Mouse (Mus musculus): ENCODE data around the gene Gm49601.
A peak's percentile ranks its signal among the peaks of the same experiment; 100 is the strongest.

The Gm49601 gene

DNA sequence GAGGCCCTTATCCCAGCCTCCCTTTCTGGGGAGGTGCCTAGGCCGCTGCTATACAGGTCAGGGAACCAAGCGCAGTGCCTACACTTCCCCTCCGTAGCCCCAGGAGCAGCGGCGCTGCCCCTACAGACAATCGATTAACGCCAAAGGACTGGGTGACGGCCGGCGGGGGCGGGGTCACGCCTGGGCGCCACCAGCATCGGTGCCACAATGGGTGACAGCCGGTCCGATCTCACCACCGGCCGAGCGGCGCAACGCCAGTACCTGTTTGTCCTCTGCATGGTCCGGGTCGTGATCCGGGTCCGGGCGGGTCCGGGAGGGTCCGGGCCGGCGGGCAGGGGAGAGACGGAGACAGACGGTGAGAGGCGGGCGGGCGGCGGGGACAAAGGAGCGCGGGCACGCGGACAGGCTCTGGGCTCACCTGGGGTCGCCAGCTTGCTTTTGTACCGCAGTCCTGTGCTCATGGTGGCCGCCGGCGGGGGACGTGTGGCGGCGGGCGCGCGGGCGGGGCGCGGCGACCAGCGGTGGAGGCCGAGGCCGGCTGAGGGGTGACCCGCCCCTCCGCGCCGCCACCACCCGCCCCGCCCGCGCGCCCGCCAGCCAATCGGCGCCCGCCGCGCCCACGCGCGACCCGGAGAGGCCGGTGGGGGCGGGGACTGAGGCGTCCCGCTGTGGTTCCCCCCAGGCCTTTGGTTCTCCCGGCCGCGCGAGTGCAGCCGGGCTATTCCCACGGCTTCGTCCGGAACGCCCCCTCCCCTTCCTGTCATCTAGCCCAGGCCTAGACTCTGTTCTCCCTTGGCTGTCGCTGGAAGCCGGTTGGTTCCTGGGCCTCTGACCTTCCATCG, 3.4 kb upstream of the Gm49601 start, which contains the start of gene Sept5:
TSS of gene Sept5 (minus strand) at position 565 of the 842 bp plus-strand sequence.
- peak; percentile 34 for DNase-seq

DNA sequence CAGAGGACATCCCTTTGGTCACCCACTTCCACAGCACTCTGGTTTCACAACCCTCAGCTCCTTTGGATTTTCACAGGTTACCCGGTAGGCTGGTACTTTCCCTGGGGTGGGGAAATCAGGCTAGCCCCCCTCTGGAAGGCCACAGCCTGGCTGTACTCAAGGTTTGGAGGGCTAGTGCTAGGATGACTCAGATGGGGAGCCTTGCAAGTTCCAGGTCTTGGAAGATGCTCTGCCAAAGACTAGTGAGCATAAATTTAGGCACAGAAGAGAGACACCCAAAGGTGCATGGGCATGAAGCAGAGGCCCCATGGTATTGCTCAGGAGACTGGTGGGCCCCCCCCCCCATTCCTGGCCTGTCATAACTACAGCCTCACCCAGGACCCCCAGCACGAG, 2.7 kb upstream of the Gm49601 start:
- no peak for DNase-seq

DNA sequence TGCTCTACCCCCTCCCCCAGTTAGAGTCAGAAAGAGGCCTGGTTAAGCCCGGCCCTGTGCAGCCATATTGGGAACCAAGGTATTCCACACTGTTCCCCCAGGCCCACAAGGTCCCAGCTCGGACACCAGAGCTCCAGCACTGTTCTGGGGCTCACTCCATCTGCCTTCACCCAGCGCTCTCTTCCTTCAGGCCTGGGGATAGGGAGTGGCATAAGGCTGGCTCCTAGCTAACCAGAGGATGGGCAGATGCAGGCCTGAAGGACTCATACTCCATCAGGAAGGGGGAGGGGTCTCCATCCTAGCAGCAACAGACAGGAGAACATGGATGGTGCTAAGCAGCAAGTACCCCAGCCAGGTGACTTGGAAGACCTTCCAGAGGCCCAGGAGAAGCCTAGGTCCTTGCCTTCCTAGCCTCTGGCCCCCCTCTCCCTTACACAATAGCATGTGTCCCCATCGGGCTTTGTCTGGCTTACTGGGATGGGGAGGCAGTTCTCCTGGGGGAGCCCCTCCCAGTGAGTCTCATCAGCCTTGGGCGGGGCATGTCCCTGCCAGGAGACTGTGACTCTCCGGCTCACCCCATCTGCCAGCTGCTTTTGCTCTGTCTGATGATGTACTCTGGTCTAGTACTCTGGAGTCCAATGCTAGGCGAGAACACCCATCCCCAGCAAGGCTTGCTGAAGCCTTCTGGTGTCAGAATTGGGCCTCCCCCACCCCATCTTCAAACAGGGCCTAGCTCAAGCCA, 2.1 kb upstream of the Gm49601 start:
- no peak for DNase-seq

DNA sequence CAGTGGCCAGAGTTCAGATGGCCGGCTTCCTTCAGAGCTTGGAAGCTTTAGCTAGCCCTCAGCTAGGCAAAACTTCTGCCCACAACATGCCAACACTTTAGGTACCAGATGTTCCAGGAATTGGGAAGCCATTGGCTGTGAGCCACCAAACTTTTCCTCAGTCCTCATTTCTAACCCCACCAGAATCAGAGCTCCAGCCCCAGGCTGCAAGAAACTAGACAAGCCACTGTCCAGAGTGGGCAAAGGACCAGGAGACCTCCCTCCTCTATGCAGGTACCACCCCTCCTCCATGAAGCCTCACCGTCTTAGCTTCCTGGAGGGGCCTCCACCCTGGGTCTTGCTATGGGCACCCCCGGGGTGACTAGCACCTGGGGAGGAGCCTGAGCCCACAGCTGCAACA, 936 bp upstream of the Gm49601 start:
- no peak for DNase-seq

DNA sequence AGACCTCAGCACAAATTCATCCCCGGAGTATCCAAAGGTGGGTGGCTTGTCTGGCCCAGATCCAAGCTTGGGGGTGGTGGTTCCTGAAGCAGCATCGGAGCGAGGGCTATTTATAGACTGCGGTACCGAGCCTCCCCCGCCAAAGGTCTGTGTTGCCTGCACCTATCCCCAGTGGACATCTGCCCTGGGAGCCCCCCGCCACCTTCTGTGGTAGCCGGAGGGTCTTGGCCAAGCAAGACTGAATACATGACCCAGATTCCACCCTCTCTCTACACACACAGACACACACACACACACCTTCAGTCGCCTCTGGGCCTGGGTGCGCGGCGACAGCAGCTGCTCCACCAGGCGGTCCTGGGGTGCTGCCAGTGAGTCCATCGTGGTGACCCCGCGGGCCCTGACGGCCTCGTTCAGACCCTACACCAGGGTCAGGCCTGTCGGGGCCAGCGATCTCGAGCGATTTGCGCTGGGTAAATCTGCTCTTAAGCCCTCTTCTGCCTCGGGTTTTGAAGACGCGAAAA, 376 bp downstream of the Gm49601 start:
- DNase-seq, result no peak

DNA sequence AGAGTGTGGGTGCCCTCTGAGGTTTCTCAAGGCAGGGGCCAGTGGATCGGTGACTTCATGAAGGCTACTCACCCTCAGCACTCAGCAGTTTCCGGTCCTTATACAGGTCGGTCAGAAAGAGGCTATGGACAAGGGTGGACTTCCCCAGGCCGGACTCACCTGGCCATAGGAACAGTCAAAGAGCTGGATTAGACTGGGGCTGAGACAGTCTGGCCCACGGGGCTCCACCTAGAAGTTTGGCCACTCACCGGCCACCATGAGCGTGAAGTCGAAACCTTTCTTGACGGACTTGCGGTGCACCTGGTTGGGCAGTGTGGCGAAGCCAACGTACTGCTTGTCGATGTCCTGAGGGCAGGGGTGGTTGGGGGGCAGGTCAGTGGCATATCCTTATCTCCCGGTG, 1.1 kb downstream of the Gm49601 start:
- DNase-seq, result no peak

DNA sequence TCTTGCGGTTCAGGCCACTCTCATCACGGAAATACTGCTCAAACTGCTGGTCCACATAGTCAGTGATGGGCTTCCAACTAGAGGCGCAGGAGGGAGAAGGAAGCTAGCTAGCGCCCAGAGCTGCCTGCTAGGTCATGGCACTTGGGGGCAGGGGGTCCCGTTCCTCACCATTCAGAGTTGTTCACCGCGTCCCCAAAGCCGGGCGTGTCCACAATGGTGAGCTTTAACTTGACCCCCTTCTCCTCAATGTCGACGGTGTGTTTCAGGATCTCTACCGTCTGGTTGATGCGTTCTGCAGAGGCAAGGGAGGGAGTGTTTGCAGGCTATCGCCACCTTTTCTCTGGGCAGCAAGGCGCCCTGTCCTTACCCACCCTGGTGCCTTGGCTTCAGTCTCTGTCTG, 1.6 kb downstream of the Gm49601 start:
- no peak for DNase-seq

DNA sequence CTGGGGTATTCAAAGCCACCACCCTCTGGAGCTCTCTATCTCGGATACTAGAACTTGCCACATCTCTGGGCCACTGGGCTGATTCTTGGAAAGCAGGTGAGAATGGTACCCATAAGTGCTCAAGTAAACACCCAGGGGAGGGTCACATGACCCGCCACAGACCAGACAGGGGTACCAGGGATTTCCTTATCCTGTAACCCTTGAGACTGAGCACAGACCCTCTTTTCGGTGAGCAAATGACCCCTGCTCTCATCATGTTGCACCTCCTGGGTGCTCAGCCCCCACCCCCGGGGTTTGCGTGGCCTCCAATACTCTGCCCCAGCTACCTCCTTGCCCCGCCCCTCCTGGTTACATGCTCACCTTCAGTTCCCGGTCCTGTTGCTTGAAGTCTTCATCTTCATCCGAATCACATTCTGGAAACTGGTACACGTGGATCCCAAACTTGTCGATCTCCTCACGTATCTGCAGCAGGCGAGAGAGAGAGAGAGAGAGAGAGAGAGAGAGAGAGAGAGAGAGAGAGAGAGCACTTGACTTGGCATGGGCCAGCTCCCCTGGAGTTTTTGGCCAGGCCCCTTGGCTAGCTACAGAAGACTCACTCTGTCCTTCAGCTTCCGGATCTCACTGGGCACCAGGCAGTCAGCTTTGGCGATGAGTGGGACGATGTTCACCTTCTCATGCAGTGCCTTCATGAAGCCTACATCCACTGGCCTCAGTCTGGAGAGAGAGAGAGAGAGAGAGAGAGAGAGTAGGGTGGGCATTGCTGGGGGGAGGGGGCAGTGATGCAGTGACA, 2.3 kb downstream of the Gm49601 start:
- DNase-seq, result no peak

DNA sequence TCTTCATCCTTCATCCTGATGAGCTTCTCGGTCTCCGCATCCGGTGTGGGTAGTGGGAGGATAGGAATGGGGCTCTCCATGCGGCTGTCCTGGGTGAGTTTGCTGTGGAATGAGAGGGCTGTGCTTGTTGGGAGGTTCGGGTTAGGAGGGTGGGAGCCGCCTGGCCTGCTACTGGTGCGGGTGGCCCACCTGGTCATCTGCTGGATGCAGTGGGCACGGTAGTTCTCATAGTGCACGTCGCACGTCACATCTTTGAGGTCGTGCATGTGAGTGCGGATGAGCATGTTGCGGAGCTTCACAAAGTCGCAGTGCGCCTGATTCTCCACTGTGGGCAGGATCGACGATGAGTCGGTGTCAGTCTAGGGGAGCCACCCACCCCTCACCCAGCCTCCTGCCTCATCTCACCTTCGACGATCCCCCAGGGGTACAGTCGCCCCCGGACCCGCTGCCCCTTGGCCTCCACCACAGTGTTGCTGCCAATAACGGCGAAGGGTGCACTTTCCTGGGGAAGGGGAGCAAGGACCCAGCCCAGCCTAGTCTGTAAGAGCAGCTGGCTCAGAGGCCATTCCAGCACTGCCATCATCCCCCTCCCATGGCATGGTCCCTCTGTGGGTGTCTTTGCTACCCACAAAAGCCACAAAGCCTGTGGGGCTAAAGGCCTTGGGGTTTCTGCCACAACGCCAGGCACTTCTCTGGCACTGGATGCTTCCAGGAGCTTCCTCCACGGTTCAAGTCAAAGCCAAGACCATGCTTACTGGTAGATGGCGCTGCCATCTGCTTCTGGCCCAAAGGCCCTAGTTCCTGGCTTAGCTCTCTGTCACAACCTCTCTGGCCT, 3.1 kb downstream of the Gm49601 start:
- no peak for DNase-seq

DNA sequence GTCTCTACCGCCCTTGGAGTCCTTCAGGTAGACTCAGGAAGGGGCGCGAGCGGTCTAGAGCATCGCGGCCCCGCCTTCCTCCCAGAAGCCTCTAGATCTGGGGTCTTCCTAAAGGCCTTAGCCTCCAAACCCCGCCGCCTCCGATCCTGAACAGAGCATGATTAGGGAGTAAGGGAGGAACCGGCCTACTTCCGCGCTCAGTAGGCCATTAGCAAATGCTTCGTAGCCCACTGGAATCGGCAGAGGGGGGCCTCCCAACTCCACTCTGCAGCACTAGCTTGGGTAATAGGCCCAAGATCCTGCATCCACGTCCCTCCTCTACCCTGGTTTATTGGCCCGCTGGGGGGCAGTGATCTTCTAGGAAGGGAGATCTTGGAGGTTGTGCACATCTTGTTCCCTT, 4.2 kb downstream of the Gm49601 start, which contains the start of gene Gp1bb:
TSS of gene Gp1bb (minus strand) at position 385 of the 400 bp plus-strand sequence.
- no peak for DNase-seq

DNA sequence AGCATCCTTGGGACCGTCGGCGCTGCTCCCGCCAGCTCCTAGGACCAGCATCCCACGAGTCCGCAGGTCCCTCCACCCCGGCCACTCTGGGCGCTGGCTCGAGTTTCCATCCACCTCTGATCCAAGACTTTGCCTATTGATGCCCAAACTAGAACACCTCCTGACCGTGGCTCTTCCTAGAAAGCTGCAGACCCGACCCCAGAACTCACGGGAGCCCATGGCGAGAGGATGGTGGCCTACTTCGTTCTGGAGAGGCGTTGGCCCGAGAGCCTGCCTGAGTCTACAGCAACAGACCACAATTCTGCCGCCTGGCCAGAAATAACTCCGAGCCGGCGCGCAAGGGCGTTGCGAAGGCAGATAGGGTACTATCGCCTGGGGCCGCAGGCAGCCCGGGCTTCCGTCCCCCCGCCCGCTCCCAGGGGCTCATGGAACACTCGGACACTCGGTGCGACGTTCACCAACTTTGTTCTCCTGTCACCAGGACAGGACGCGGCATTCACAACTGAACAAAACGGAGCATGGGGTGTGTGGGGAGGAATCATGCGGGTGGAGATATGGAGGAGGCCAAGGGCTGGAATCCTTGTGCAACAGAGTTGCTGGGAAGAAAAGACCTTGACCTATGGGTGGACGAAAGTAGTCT, 4.7 kb downstream of the Gm49601 start:
- DNase-seq, result no peak

DNA sequence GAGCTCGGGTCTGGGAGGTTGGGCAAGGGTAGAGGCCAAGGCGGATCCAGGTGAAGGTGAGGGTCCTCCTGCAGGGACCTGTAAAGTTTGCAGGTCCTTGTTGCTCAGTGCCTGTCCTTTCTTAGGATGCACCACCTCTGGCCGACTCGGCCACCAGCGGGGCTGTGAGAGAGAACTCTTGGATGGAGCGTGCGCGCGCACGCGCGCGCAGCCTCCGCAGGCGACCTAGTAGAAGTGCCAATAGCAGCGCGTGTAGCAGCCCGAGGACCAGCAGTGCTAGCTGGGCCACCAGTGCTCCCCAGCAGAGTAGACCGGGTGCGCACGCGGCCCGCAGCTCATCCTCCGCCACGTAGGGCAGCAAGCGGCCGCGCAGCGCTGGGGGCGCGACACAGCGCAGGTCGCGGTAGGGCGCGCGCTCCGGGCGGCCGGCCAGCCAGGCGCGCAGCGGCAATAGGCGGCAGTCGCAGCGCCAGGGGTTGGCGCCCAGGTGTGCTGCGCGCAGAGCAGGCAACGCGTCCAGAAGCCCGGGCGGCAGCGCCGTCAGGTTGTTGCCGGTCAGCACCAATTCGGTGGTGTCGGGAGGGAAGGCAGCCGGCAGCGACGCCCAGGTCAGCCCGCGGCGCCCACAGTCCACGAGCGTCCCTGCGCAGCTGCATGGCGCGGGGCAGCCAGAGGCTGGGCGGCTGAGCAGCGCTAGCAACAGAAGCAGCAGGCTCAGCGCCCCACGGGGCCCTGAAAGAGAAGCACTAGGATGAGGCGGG, 5.4 kb downstream of the Gm49601 start:
- no peak for DNase-seq

DNA sequence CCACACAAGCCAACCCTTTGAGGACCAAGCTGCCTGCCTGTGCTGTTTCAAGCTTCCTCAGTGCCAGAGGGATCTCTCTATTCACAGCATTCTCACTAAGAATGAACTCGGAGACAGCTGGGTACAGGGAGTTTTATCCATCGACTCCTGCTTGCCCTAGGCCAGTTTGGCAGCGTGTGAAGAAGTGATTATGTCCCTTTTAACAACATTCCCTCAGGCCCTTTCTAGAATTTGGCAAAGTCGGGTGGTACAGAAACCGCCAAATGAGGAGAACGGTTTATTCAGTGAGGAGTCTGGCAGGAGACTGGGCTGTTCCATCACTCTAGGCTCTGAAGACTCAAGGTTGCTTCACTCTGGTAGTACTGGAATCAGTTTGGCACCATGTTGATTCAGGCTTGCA, 6.0 kb downstream of the Gm49601 start:
- no peak for DNase-seq

DNA sequence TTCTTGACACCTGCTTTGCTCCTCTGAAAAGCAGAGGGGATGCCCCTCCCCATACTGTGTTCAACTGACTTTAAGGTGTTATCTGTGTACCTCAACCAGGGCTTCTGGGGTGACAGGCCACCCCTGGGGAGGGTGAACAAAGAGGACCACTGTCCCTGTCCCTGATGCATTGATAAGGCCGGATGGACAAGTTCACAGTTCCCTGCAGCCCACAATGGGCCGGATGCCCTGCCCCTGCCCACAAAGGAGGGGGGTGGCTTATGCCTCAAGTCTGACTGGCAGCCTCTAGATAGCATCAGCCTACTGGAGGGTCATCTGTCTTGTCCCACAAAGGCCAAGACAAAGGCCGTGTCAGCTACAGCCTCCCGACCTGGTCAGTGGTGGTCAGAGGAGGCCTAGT, 7.1 kb downstream of the Gm49601 start:
- DNase-seq, result no peak

DNA sequence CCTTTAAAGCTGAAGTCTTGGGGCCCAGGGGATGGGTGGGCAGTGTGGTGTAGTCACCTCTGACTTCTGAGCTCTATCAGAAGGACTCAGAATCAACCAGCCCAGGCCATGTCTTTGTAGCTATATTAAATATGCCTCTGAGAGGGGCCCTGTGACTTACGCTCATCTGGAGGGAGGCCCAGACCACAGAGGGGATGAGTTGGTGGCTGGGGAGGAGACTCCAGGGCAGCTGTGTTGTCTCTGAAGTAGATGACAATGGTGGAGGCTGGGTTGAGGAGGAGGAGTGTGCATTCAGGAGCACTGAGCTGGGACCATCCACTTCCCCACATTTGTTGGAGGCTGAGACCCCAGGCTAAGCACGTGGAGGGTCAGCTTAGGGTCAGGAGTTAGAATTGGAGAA, 7.9 kb downstream of the Gm49601 start:
- no peak for DNase-seq

DNA sequence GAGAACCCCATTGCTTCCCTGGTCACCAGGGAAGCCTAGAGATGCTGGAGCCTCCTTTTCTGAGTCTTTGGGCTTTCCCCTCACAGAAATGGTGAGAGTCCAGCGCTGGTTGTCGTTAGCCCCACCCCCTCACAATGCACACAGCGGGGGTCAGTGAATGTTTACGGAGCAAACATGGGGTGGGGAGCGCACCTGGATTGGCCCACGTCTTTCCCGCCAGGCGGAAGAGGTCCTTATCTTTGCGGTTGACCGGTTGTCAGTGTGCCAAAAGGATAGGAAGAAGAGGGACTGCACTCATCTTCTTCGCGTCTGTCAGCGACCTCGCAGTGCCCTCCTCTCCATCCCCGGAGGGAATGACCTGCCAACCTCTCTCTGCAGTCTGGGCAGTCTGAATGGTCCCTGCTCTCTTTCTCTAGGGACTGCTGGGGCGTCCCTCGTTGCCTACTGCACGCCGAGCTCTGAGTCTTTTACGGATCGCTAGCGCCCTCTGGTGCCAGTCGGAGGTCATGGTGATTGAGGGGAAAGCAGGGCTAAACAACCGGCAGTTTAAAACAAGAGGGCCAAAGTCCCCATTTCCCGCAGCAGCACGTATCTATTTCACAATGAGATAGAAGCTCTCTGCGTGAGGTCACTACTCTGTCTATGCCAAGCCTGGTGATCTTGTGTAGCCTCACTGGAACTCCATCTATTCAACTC, 8.7 kb downstream of the Gm49601 start:
- peak; percentile 88 for DNase-seq

DNA sequence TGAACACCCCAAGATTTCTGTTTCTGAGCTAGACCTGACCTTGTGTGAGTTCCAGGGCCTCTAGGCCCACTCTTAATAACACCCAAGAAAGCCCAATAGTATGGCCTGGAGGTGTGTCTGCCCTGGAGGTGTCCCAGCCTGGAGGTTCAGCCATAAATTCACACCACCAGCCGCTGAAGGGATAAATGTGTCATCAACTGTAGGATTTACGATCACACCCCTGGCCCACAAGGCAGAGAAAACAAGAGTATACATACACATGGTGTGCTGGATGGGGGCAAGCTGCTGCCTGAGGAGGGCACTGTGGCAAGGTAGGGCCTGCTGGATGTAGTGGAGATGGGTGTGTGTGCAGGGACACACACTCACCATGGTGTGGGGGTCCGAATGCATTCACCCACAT, 12.9 kb downstream of the Gm49601 start:
- no peak for DNase-seq

DNA sequence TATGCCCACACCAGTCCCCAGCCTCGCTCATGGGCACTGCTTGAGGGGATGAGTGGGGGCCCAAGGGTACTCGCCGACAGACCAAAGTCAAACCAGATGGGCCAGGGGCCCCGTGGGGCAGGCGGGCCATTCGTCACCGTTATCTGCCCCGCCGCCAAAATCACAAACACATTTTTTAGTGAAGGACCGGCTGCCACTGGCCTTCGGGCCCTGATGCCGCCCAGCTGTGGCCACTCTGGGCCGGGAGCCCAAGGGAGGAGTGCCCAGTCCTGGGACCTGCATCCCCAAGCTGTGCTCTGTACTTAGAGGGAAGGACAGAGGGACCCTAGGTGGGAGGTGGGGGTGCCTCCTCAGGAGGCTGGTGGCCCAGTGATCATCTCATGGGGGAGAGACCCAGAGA, 14.5 kb downstream of the Gm49601 start:
- DNase-seq, result no peak

DNA sequence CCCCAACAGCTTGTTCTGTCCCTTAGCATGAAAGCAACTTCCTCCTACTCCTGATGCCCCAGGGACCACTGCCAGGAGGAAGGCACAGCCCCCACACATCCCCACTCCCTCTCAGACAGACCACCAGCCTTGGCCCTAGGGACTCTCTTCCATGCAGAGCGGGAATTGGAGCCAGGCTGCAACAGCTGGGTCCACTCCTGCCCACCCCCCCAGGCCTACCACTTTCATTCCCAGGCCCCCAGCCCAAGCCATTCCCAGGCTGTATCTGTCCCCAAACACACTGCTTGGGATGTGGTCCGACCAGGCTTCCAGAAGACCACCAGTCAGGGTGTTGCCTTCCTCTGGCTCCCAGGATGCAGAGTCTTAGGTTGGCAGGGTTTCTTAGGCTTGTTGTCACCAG, 17.1 kb downstream of the Gm49601 start:
- DNase-seq, result no peak

DNA sequence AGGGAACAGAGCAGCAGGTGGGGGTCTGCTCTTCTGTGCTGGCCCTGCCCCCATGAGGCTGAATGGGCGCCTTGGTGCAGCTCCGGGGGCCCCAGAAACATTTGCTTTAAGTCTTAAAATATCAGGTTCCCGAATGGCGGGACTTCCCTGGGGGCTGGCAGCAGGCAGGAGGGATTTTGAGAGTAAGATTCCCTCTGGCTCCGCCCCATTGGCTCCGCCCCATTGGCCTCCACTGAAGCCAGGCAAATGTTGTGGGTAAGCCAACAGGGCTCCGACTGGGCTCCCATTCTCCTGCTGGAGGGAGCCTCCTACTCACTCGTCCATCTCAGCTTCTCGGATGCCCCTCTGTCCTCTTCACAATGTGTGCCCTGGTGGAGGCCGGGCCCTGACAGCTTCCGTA, 18.0 kb downstream of the Gm49601 start:
- DNase-seq, result no peak
